In the genomic region with DNA sequence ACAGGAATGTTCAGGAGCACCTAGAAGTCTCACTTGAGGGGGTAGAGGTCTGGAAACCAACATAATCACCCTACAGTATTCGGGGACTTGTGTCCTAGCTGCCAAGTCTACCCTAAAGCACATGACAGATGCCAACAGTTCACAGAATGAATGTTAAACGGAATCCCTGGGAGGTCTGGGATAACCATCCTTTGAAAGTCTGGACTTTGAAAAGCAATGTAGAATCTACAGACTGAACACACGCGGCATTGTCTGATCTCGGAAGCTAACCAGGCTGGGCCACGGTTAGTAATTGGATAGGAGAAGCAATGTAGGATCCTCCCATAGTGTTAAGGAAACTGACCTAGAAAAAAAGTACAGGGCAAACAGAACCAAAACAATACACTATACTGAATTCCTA, we compare ENCODE assay signal across 15 mouse cellular contexts.
A peak's percentile ranks its signal among the peaks of the same experiment; 100 is the strongest.
DNase-seq lines count a peak whose midpoint lies in the region; ATAC-seq and TF ChIP-seq lines count a peak whose summit lies in the region.
"Had no signal": no experiment of that assay in that cellular context is flagged by ENCODE, and none has a peak within 500 bp of the region (broad histone marks: within the 10 kb centered on the region; RNA-seq: fewer than 3 reads in every experiment).

No protein-coding gene starts in this region.

- H3K9me3 ChIP-seq in heart, embryonic 15.5 days (replicated peaks), result no peaks in the 10 kb centered on the region
- no peaks in the 10 kb centered on the region for H3K9me3 ChIP-seq in heart, embryonic 10.5 days
- H3K9me3 ChIP-seq in kidney, embryonic 16.5 days (ENCODE audit: low read length), result no peaks in the 10 kb centered on the region
- H3K9me3 ChIP-seq: embryonic facial prominence, embryonic 10.5 days; hindbrain, embryonic 15.5 days; liver, embryonic 13.5 days had no signal

- H3K27ac ChIP-seq in heart, embryonic 15.5 days, result peak overlapping the region; percentile 58
- H3K27ac ChIP-seq in heart, embryonic 10.5 days, result no peak overlapping the region; the same call in 1 of the 2 replicates
- H3K27ac ChIP-seq in left cerebral cortex, adult 2 months, result peak overlapping the region; percentile 62; the same call in 1 of the 2 replicates
- peak overlapping the region; percentile 87 for H3K27ac ChIP-seq in kidney, embryonic 16.5 days (ENCODE audit: low read length)

- 63% methylated on average over 6 of the region's 6 CpGs for WGBS in heart, embryonic 15.5 days
- 80% methylated on average over 6 of the region's 6 CpGs for WGBS in heart, embryonic 10.5 days
- WGBS in kidney, embryonic 16.5 days, result 67% methylated on average over 6 of the region's 6 CpGs

- TF ChIP-seq CTCF in left cerebral cortex, adult 2 months (IDR thresholded peaks at IDR 0.05), result no peak

- ATAC-seq in heart, embryonic 15.5 days (replicated peaks; ENCODE audit: insufficient number of reproducible peaks, insufficient read depth, low FRiP score, low read depth), result no peak
- ATAC-seq in kidney, embryonic 16.5 days (ENCODE audit: low FRiP score, low TSS enrichment), result no peak

- H3K9ac ChIP-seq in heart, embryonic 15.5 days, result no peak overlapping the region
- H3K9ac ChIP-seq in kidney, embryonic 16.5 days (replicated peaks; ENCODE audit: low read length), result no peak overlapping the region
- H3K9ac ChIP-seq: hindbrain, embryonic 15.5 days had no signal

- peaks cover 51% of the 10 kb centered on the region for H3K4me1 ChIP-seq in heart, embryonic 15.5 days (replicated peaks)
- H3K4me1 ChIP-seq in heart, embryonic 10.5 days, result peaks cover 65% of the 10 kb centered on the region
- H3K4me1 ChIP-seq in kidney, embryonic 16.5 days (ENCODE audit: insufficient read depth, low read length), result peaks cover 62% of the 10 kb centered on the region

- no peaks in the 10 kb centered on the region for H3K36me3 ChIP-seq in heart, embryonic 15.5 days
- H3K36me3 ChIP-seq in heart, embryonic 10.5 days, result peaks cover 8% of the 10 kb centered on the region; the same call in 1 of the 2 replicates
- H3K36me3 ChIP-seq in kidney, embryonic 16.5 days (ENCODE audit: insufficient read depth, low read length), result no peaks in the 10 kb centered on the region; the same call in 1 of the 2 replicates
- H3K36me3 ChIP-seq: hindbrain, embryonic 15.5 days had no signal

- H3K27me3 ChIP-seq in heart, embryonic 15.5 days, result no peaks in the 10 kb centered on the region
- H3K27me3 ChIP-seq in heart, embryonic 10.5 days (ENCODE audit: insufficient read depth, poor library complexity, severe bottlenecking), result no peaks in the 10 kb centered on the region
- H3K27me3 ChIP-seq in kidney, embryonic 16.5 days (ENCODE audit: insufficient read depth, low read length), result no peaks in the 10 kb centered on the region
- H3K27me3 ChIP-seq: hindbrain, embryonic 15.5 days; liver, embryonic 13.5 days had no signal

- no peak overlapping the region for H3K4me2 ChIP-seq in heart, embryonic 15.5 days
- H3K4me2 ChIP-seq in kidney, embryonic 16.5 days (replicated peaks; ENCODE audit: low read depth, low read length), result no peak overlapping the region
- H3K4me2 ChIP-seq: hindbrain, embryonic 15.5 days had no signal

- DNase-seq in heart, embryonic 10.5 days (ENCODE audit: low spot score), result no peak
- DNase-seq in left cerebral cortex, adult 2 months (ENCODE audit: extremely low spot score in 1 of 2, low spot score in 2 of 2), result no peak
- DNase-seq in left cerebral cortex, postnatal 14 days (ENCODE audit: low spot score in 2 of 2), result no peak
- DNase-seq in ZHBTc4 (ENCODE audit: low read depth, low spot score), result peak; percentile 84
- no peak for DNase-seq in urinary bladder, postnatal 4 days (ENCODE audit: low spot score in 2 of 2)
- no peak for DNase-seq in gastrocnemius, postnatal 14 days
- DNase-seq: adrenal gland, adult 2 months; cerebellum, postnatal 10 days; gastrocnemius, postnatal 10 days; liver, embryonic 13.5 days; right cerebral cortex, postnatal 4 days had no signal

- intact Hi-C loops in left cerebral cortex, adult 2 months (cut with DNase I), result no loop called here
- intact Hi-C loops in left cerebral cortex, postnatal 14 days (cut with DNase I), result no loop called here
- intact Hi-C loops in gastrocnemius, postnatal 14 days (cut with DNase I; ENCODE audit: low total_unique reads), result no loop called here

- H3K4me3 ChIP-seq in heart, embryonic 15.5 days, result no peak overlapping the region
- H3K4me3 ChIP-seq in heart, embryonic 10.5 days, result no peak overlapping the region
- no peak overlapping the region for H3K4me3 ChIP-seq in left cerebral cortex, adult 2 months
- no peak overlapping the region for H3K4me3 ChIP-seq in kidney, embryonic 16.5 days (ENCODE audit: low read length)
- H3K4me3 ChIP-seq: embryonic facial prominence, embryonic 10.5 days; hindbrain, embryonic 15.5 days had no signal
